In genomic region chr12:106212397-106212796, GRCm38 (mm10) we compare ENCODE assay signal across 26 mouse cellular contexts.
A peak's percentile ranks its signal among the peaks of the same experiment; 100 is the strongest.
DNase-seq lines count a peak whose midpoint lies in the region; ATAC-seq lines count a peak whose summit lies in the region.
"Had no signal": no experiment of that assay in that cellular context is flagged by ENCODE, and none has a peak within 500 bp of the region (broad histone marks: within the 10 kb centered on the region; RNA-seq: fewer than 3 reads in every experiment).

No protein-coding gene starts in this region.

- no peak overlapping the region for H3K4me3 ChIP-seq in embryonic facial prominence, embryonic 14.5 days (ENCODE audit: low read depth, low read length)
- no peak overlapping the region for H3K4me3 ChIP-seq in embryonic facial prominence, embryonic 10.5 days
- H3K4me3 ChIP-seq in kidney, embryonic 15.5 days (replicated peaks): no peak overlapping the region
- no peak overlapping the region for H3K4me3 ChIP-seq in kidney, embryonic 14.5 days (ENCODE audit: low read length)
- no peak overlapping the region for H3K4me3 ChIP-seq in forebrain, embryonic 16.5 days (replicated peaks; ENCODE audit: low read length)
- H3K4me3 ChIP-seq: hindbrain, embryonic 10.5 days; hindbrain, embryonic 15.5 days; left cerebral cortex, adult 2 months; limb, embryonic 12.5 days; liver, embryonic 15.5 days; megakaryocyte, embryonic 14.5 days; midbrain, embryonic 13.5 days had no signal

- peak; percentile 27 for DNase-seq in embryonic facial prominence, embryonic 14.5 days (ENCODE audit: low spot score)
- no peak for DNase-seq in embryonic facial prominence, embryonic 10.5 days (ENCODE audit: low spot score)
- peak; percentile 83 for DNase-seq in ZHBTc4 (ENCODE audit: low read depth, low spot score)
- DNase-seq in lung, postnatal 4 days: no peak
- DNase-seq: adrenal gland, adult 2 months; adrenal gland, postnatal 36 days; cerebellum, adult 2 months; cerebellum, postnatal 14 days; heart, postnatal 14 days; lung, postnatal 36 days; retina, postnatal 1 day; right cerebral cortex, postnatal 14 days had no signal

- WGBS in embryonic facial prominence, embryonic 14.5 days: 71% methylated on average over 5 of the region's 5 CpGs
- 80% methylated on average over 5 of the region's 5 CpGs for WGBS in embryonic facial prominence, embryonic 10.5 days
- 49% methylated on average over 5 of the region's 5 CpGs for WGBS in kidney, embryonic 15.5 days
- 44% methylated on average over 5 of the region's 5 CpGs for WGBS in kidney, embryonic 14.5 days
- 82% methylated on average over 5 of the region's 5 CpGs for WGBS in forebrain, embryonic 16.5 days

- no peaks in the 10 kb centered on the region for H3K27me3 ChIP-seq in embryonic facial prominence, embryonic 14.5 days (replicated peaks; ENCODE audit: control insufficient read depth, insufficient read depth, low read length)
- H3K27me3 ChIP-seq in embryonic facial prominence, embryonic 10.5 days (replicated peaks; ENCODE audit: low read depth, poor library complexity, severe bottlenecking): no peaks in the 10 kb centered on the region
- no peaks in the 10 kb centered on the region for H3K27me3 ChIP-seq in kidney, embryonic 15.5 days
- H3K27me3 ChIP-seq in kidney, embryonic 14.5 days (ENCODE audit: control insufficient read depth, insufficient read depth, low read length): no peaks in the 10 kb centered on the region
- no peaks in the 10 kb centered on the region for H3K27me3 ChIP-seq in forebrain, embryonic 16.5 days (replicated peaks; ENCODE audit: control insufficient read depth, insufficient read depth, low read length)
- H3K27me3 ChIP-seq: CH12.LX; hindbrain, embryonic 15.5 days; limb, embryonic 12.5 days; liver, embryonic 15.5 days; megakaryocyte, embryonic 14.5 days; midbrain, embryonic 13.5 days had no signal

- no peak for ATAC-seq in embryonic facial prominence, embryonic 14.5 days (ENCODE audit: low read depth)
- peak; percentile 29; the same call in 1 of the 2 replicates for ATAC-seq in kidney, embryonic 15.5 days (replicated peaks; ENCODE audit: low FRiP score)
- no peak for ATAC-seq in kidney, embryonic 14.5 days (ENCODE audit: low FRiP score, low TSS enrichment)
- no peak for ATAC-seq in forebrain, embryonic 16.5 days
- ATAC-seq: activated CD4-positive, CD25-positive, alpha-beta regulatory T cell, adult 4 months; forebrain, embryonic 14.5 days; inflammation-experienced regulatory T-cells, adult 6 months; midbrain, embryonic 13.5 days had no signal

- no peaks in the 10 kb centered on the region for H3K36me3 ChIP-seq in embryonic facial prominence, embryonic 14.5 days (ENCODE audit: control insufficient read depth, insufficient read depth, low read length)
- no peaks in the 10 kb centered on the region for H3K36me3 ChIP-seq in embryonic facial prominence, embryonic 10.5 days (replicated peaks)
- no peaks in the 10 kb centered on the region for H3K36me3 ChIP-seq in kidney, embryonic 15.5 days
- H3K36me3 ChIP-seq in kidney, embryonic 14.5 days (ENCODE audit: control insufficient read depth, insufficient read depth, low read length): no peaks in the 10 kb centered on the region
- no peaks in the 10 kb centered on the region for H3K36me3 ChIP-seq in forebrain, embryonic 16.5 days (ENCODE audit: control insufficient read depth, insufficient read depth)
- H3K36me3 ChIP-seq: hindbrain, embryonic 10.5 days; hindbrain, embryonic 15.5 days; limb, embryonic 12.5 days; liver, embryonic 15.5 days; midbrain, embryonic 13.5 days had no signal

- no peak overlapping the region for H3K4me2 ChIP-seq in embryonic facial prominence, embryonic 14.5 days (ENCODE audit: low read depth, low read length)
- no peak overlapping the region for H3K4me2 ChIP-seq in kidney, embryonic 15.5 days
- no peak overlapping the region for H3K4me2 ChIP-seq in kidney, embryonic 14.5 days (replicated peaks; ENCODE audit: low read depth, low read length)
- no peak overlapping the region for H3K4me2 ChIP-seq in forebrain, embryonic 16.5 days (ENCODE audit: low read length)
- H3K4me2 ChIP-seq: hindbrain, embryonic 15.5 days; limb, embryonic 12.5 days; liver, embryonic 15.5 days; midbrain, embryonic 13.5 days had no signal

- no peaks in the 10 kb centered on the region for H3K4me1 ChIP-seq in embryonic facial prominence, embryonic 14.5 days (ENCODE audit: control insufficient read depth, insufficient read depth, low read length)
- H3K4me1 ChIP-seq in embryonic facial prominence, embryonic 10.5 days: peaks cover 5% of the 10 kb centered on the region; the same call in 1 of the 2 replicates
- no peaks in the 10 kb centered on the region for H3K4me1 ChIP-seq in kidney, embryonic 15.5 days
- H3K4me1 ChIP-seq in kidney, embryonic 14.5 days (ENCODE audit: control insufficient read depth, insufficient read depth, low read length): no peaks in the 10 kb centered on the region
- H3K4me1 ChIP-seq in forebrain, embryonic 16.5 days (replicated peaks; ENCODE audit: control insufficient read depth, insufficient read depth, low read length): no peaks in the 10 kb centered on the region
- H3K4me1 ChIP-seq: hindbrain, embryonic 10.5 days; hindbrain, embryonic 15.5 days; liver, embryonic 15.5 days; megakaryocyte, embryonic 14.5 days; midbrain, embryonic 13.5 days had no signal

- no peak overlapping the region for H3K9ac ChIP-seq in embryonic facial prominence, embryonic 14.5 days (ENCODE audit: low read depth, low read length)
- no peak overlapping the region for H3K9ac ChIP-seq in kidney, embryonic 15.5 days
- no peak overlapping the region for H3K9ac ChIP-seq in kidney, embryonic 14.5 days (ENCODE audit: low read depth, low read length)
- H3K9ac ChIP-seq in forebrain, embryonic 16.5 days (replicated peaks; ENCODE audit: low read depth, low read length): no peak overlapping the region
- H3K9ac ChIP-seq: hindbrain, embryonic 15.5 days; limb, embryonic 12.5 days; liver, embryonic 15.5 days; midbrain, embryonic 13.5 days had no signal

- no peak overlapping the region for H3K27ac ChIP-seq in embryonic facial prominence, embryonic 14.5 days (replicated peaks; ENCODE audit: low read depth, low read length)
- H3K27ac ChIP-seq in embryonic facial prominence, embryonic 10.5 days (replicated peaks): no peak overlapping the region
- H3K27ac ChIP-seq in kidney, embryonic 15.5 days: no peak overlapping the region
- H3K27ac ChIP-seq in kidney, embryonic 14.5 days (ENCODE audit: low read depth, low read length): no peak overlapping the region
- no peak overlapping the region for H3K27ac ChIP-seq in forebrain, embryonic 16.5 days (ENCODE audit: low read length)
- H3K27ac ChIP-seq: hindbrain, embryonic 10.5 days; hindbrain, embryonic 15.5 days; left cerebral cortex, adult 2 months; limb, embryonic 12.5 days; liver, embryonic 15.5 days; midbrain, embryonic 13.5 days had no signal

- H3K9me3 ChIP-seq in embryonic facial prominence, embryonic 14.5 days (ENCODE audit: control insufficient read depth, low read length): no peaks in the 10 kb centered on the region
- no peaks in the 10 kb centered on the region for H3K9me3 ChIP-seq in embryonic facial prominence, embryonic 10.5 days
- no peaks in the 10 kb centered on the region for H3K9me3 ChIP-seq in kidney, embryonic 15.5 days (replicated peaks)
- H3K9me3 ChIP-seq in kidney, embryonic 14.5 days (ENCODE audit: control insufficient read depth, low read length): no peaks in the 10 kb centered on the region
- H3K9me3 ChIP-seq in forebrain, embryonic 16.5 days (ENCODE audit: control insufficient read depth, low read length): no peaks in the 10 kb centered on the region
- H3K9me3 ChIP-seq: hindbrain, embryonic 10.5 days; hindbrain, embryonic 15.5 days; limb, embryonic 12.5 days; liver, embryonic 15.5 days; midbrain, embryonic 13.5 days had no signal

Comparison
In these comparisons a context has a peak if more than half of its experiments do, and no peak if none do; other contexts are left out.
1. DNase-seq: peak in embryonic facial prominence, embryonic 14.5 days (single experiment) and ZHBTc4 (single experiment); none in embryonic facial prominence, embryonic 10.5 days (single experiment) and lung, postnatal 4 days (0 of 2).